Mouse (Mus musculus) MEL (cell line): ENCODE data around the gene Dhps. TPM values are rescaled to one million over a fixed set of nuclear protein-coding genes. Genes with fewer than 3 reads are reported as not detected.

Source experiments
- DNase-seq: peaks from one replicate; pipeline ENCODE4 v3.0.0; 2011; ENCODE audit warnings: low read depth, low spot score
- H3K27ac ChIP-seq: 2 replicates; pipeline ENCODE4 v1.5.1; 2012; ENCODE audit warnings: low read depth, mild to moderate bottlenecking, control low read depth, low read length, moderate library complexity; ENCODE audit not compliant: control insufficient read depth
- H3K27me3 ChIP-seq, 2 experiments: fragments of 150-350 bp in 1 of 2; sonication (generic) in 1 of 2; 2 replicates each; pipeline ENCODE4 v1.6.1; 2012; ENCODE audit warnings: low read length in 2 of 2, mild to moderate bottlenecking in 2 of 2, improper control_type of control experiment in 1 of 2, moderate library complexity in 1 of 2; ENCODE audit not compliant: insufficient read depth in 2 of 2, control insufficient read depth in 1 of 2
- H3K36me3 ChIP-seq, 2 experiments: 2 replicates each; pipeline ENCODE4 v1.6.1; 2012 to 2014; ENCODE audit warnings: low read length in 2 of 2, improper control_type of control experiment in 1 of 2, inconsistent platforms in 1 of 2, mild to moderate bottlenecking in 1 of 2; ENCODE audit not compliant: insufficient read depth in 2 of 2, control insufficient read depth in 1 of 2
- H3K4me1 ChIP-seq, 2 experiments: fragments of 150-350 bp in 1 of 2; sonication (generic) in 1 of 2; 2 replicates each; pipeline ENCODE4 v1.6.1; 2012; ENCODE audit warnings: low read length in 2 of 2, improper control_type of control experiment in 1 of 2, mild to moderate bottlenecking in 1 of 2; ENCODE audit not compliant: insufficient read depth in 2 of 2, control insufficient read depth in 1 of 2
- H3K4me3 ChIP-seq, 2 experiments: fragments of 150-350 bp in 1 of 2; sonication (generic) in 1 of 2; 2 replicates each; pipeline ENCODE4 v1.5.1; 2012; ENCODE audit warnings: low read depth in 2 of 2, low read length in 2 of 2, mild to moderate bottlenecking in 2 of 2, moderate library complexity in 2 of 2, control low read depth in 1 of 2, improper control_type of control experiment in 1 of 2; ENCODE audit not compliant: control insufficient read depth in 1 of 2, insufficient read depth in 1 of 2
- H3K79me2 ChIP-seq: 2 replicates; pipeline ENCODE4 v1.6.1; 2012; ENCODE audit warnings: mild to moderate bottlenecking, low read length, moderate library complexity; ENCODE audit not compliant: control insufficient read depth, poor library complexity, insufficient read depth
- H3K9ac ChIP-seq: 2 replicates; pipeline ENCODE4 v1.6.1; 2012; ENCODE audit warnings: low read depth, mild to moderate bottlenecking, control low read depth, low read length, moderate library complexity; ENCODE audit not compliant: control insufficient read depth, poor library complexity, severe bottlenecking
- H3K9me3 ChIP-seq: fragments of 150-350 bp; sonication (generic); replicated peaks from 2 replicates; pipeline ENCODE4 v1.6.1; 2012; ENCODE audit warnings: mild to moderate bottlenecking, low read length, improper control_type of control experiment, moderate library complexity; ENCODE audit not compliant: insufficient read depth
- BHLHE40 ChIP-seq: IDR thresholded peaks from 2 replicates; pipeline ENCODE4 v1.6.1; 2012; ENCODE audit warnings: low read depth, mild to moderate bottlenecking, inconsistent platforms, low read length, improper control_type of control experiment, borderline replicate concordance
- CTCF ChIP-seq, 3 experiments: IDR thresholded peaks in 2 of 3; conservative IDR thresholded peaks in 1 of 3; 2 replicates each; pipeline ENCODE4 v1.5.1; 2011 to 2012; ENCODE audit warnings: low read length in 3 of 3, low read depth in 2 of 3, mild to moderate bottlenecking in 2 of 3, improper control_type of control experiment in 1 of 3, inconsistent platforms in 1 of 3, mixed read lengths in 1 of 3, moderate library complexity in 1 of 3; ENCODE audit not compliant: control insufficient read depth in 1 of 3, insufficient read depth in 1 of 3, poor library complexity in 1 of 3, severe bottlenecking in 1 of 3
- E2F4 ChIP-seq: IDR thresholded peaks from 2 replicates; pipeline ENCODE4 v1.6.1; 2011; ENCODE audit warnings: low read depth, low read length, improper control_type of control experiment, borderline replicate concordance
- ETS1 ChIP-seq: IDR thresholded peaks from 2 replicates; pipeline ENCODE4 v1.6.1; 2012; ENCODE audit warnings: low read depth, mild to moderate bottlenecking, inconsistent platforms, low read length, improper control_type of control experiment, moderate library complexity
- GABPA ChIP-seq: IDR thresholded peaks from 2 replicates; pipeline ENCODE4 v1.6.1; 2012; ENCODE audit warnings: low read depth, mild to moderate bottlenecking, inconsistent platforms, low read length, improper control_type of control experiment, moderate library complexity
- GATA1 ChIP-seq: IDR thresholded peaks from 2 replicates; pipeline ENCODE4 v1.6.1; 2011; ENCODE audit warnings: low read depth, low read length, improper control_type of control experiment
- HCFC1 ChIP-seq: IDR thresholded peaks from 2 replicates; pipeline ENCODE4 v1.6.1; 2012; ENCODE audit warnings: low read depth, mild to moderate bottlenecking, inconsistent platforms, low read length, improper control_type of control experiment, moderate library complexity
- JUND ChIP-seq: IDR thresholded peaks from 2 replicates; pipeline ENCODE4 v1.6.1; 2011; ENCODE audit warnings: low read depth, mild to moderate bottlenecking, improper control_type of control experiment, low read length
- KAT2A ChIP-seq: conservative IDR thresholded peaks from 2 replicates; pipeline ENCODE4 v1.6.1; 2012; ENCODE audit warnings: low read depth, low read length, improper control_type of control experiment, inconsistent platforms
- MAFK ChIP-seq: IDR thresholded peaks from 2 replicates; pipeline ENCODE4 v1.6.1; 2011; ENCODE audit warnings: low read depth, mild to moderate bottlenecking, low read length, improper control_type of control experiment, borderline replicate concordance
- MXI1 ChIP-seq: IDR thresholded peaks from 2 replicates; pipeline ENCODE4 v1.6.1; 2011; ENCODE audit warnings: mild to moderate bottlenecking, low read depth, low read length, improper control_type of control experiment
- MYB ChIP-seq: IDR thresholded peaks from 2 replicates; pipeline ENCODE4 v1.6.1; 2011; ENCODE audit warnings: mild to moderate bottlenecking, low read depth, low read length, improper control_type of control experiment
- MYC ChIP-seq: IDR thresholded peaks from 2 replicates; pipeline ENCODE4 v1.6.1; 2011; ENCODE audit warnings: low read depth, mild to moderate bottlenecking, low read length, improper control_type of control experiment, moderate library complexity
- POLR2A ChIP-seq, 2 experiments: IDR thresholded peaks; 2 replicates each; pipeline ENCODE4 v1.6.1; 2011 to 2012; ENCODE audit warnings: low read length in 2 of 2, mild to moderate bottlenecking in 2 of 2, control low read depth in 1 of 2, improper control_type of control experiment in 1 of 2, low read depth in 1 of 2, moderate library complexity in 1 of 2; ENCODE audit not compliant: control insufficient read depth in 1 of 2, insufficient read depth in 1 of 2, poor library complexity in 1 of 2
- POLR2AphosphoS5 ChIP-seq: IDR thresholded peaks from 2 replicates; pipeline ENCODE4 v1.6.1; 2012; ENCODE audit warnings: low read depth, borderline replicate concordance, mild to moderate bottlenecking, inconsistent platforms, low read length, moderate library complexity, mixed read lengths
- SMC3 ChIP-seq: IDR thresholded peaks from 2 replicates; pipeline ENCODE4 v1.6.1; 2011; ENCODE audit warnings: low read depth, low read length, improper control_type of control experiment
- UBTF ChIP-seq: IDR thresholded peaks from 2 replicates; pipeline ENCODE4 v1.6.1; 2012; ENCODE audit warnings: low read depth, mild to moderate bottlenecking, inconsistent platforms, low read length, improper control_type of control experiment, moderate library complexity, borderline replicate concordance; ENCODE audit not compliant: insufficient read depth
- USF1 ChIP-seq: IDR thresholded peaks from 2 replicates; pipeline ENCODE4 v1.6.1; 2014; ENCODE audit warnings: low read depth, mild to moderate bottlenecking, inconsistent platforms, low read length, improper control_type of control experiment, moderate library complexity
- USF2 ChIP-seq, 2 experiments: IDR thresholded peaks; 2 replicates each; pipeline ENCODE4 v1.6.1; 2011 to 2012; ENCODE audit warnings: improper control_type of control experiment in 2 of 2, low read length in 2 of 2, borderline replicate concordance in 1 of 2, inconsistent platforms in 1 of 2, low read depth in 1 of 2, mild to moderate bottlenecking in 1 of 2; ENCODE audit not compliant: insufficient read depth in 1 of 2
- ZC3H11A ChIP-seq: IDR thresholded peaks from 2 replicates; pipeline ENCODE4 v1.6.1; 2012; ENCODE audit warnings: low read depth, mild to moderate bottlenecking, inconsistent platforms, low read length, improper control_type of control experiment
- ZKSCAN1 ChIP-seq: IDR thresholded peaks from 2 replicates; pipeline ENCODE4 v1.6.1; 2012; ENCODE audit warnings: low read depth, mild to moderate bottlenecking, inconsistent platforms, low read length, improper control_type of control experiment, moderate library complexity
- ZMIZ1 ChIP-seq: IDR thresholded peaks from 2 replicates; pipeline ENCODE4 v1.6.1; 2012; ENCODE audit warnings: low read depth, mild to moderate bottlenecking, inconsistent platforms, low read length, improper control_type of control experiment, moderate library complexity
- ZNF384 ChIP-seq: IDR thresholded peaks from 2 replicates; pipeline ENCODE4 v1.6.1; 2012; ENCODE audit warnings: low read depth, mild to moderate bottlenecking, inconsistent platforms, low read length, improper control_type of control experiment
- polyA plus RNA-seq, 2 experiments: library from polyadenylated mRNA; stranded (reverse) in 1 of 2; unstranded in 1 of 2; fragments of >175 nt in 1 of 2; fragments of >200 nt in 1 of 2; gene quantifications; 2 replicates each; pipeline versions ENCODE4 v1.2.1 to v1.2.4; 2012; ENCODE audit warnings: low replicate concordance in 2 of 2, low read depth in 1 of 2; ENCODE audit not compliant: insufficient read length in 2 of 2, insufficient read depth in 1 of 2, missing spikeins in 1 of 2
- total RNA-seq: library from RNA; depleted of rRNA; stranded (reverse); fragments of 300-350 nt; gene quantifications from 2 replicates; pipeline ENCODE4 v1.2.3, GENCODE M21; 2012

Gene Dhps
- total and polyA plus RNA-seq, 3 experiments = 44.6 to 68.3 TPM; not detected in 1

GRCm38 (mm10) chr8:85067155-85067554 lies 4.4 kb upstream of the Dhps start:
- Histone ChIP-seq H3K27ac (no peak overlapping the region), H3K4me3 (no peak overlapping the region), H3K4me1 (peaks cover 2 to 9% of the 10 kb centered on the region in 2 experiments; a peak in 3 of 4 replicates), H3K9me3 (no peaks in the 10 kb centered on the region), H3K79me2 (peaks cover 5% of the 10 kb centered on the region)
- DNase-seq = no peak
- TF ChIP-seq POLR2A (IDR thresholded peaks at IDR 0.05; ENCODE audit: control insufficient read depth in 1 of 2, insufficient read depth in 1 of 2, low read depth in 1 of 2, low read length in 2 of 2, poor library complexity in 1 of 2) (no peak), ZC3H11A (no peak), USF2 (IDR thresholded peaks at IDR 0.05; ENCODE audit: borderline replicate concordance in 1 of 2, insufficient read depth in 1 of 2, low read depth in 1 of 2, low read length in 2 of 2) (no peak), ZKSCAN1 (no peak), POLR2AphosphoS5 (no peak), HCFC1 (no peak), BHLHE40 (no peak), GABPA (no peak), GATA1 (no peak), USF1 (no peak), SMC3 (no peak), E2F4 (no peak), CTCF (IDR thresholded peaks at IDR 0.05 in 2 of 3, conservative IDR thresholded peaks at IDR 0.05 in 1 of 3; ENCODE audit: control insufficient read depth in 1 of 3, insufficient read depth in 1 of 3, low read depth in 2 of 3, low read length in 3 of 3, poor library complexity in 1 of 3, severe bottlenecking in 1 of 3) (no peak)
- TF ChIP-seq, all 39 proteins: peak for 0
- no peaks in the 10 kb centered on the region for H3K27me3 ChIP-seq
- no peak overlapping the region for H3K9ac ChIP-seq
- peaks cover 0 to 8% of the 10 kb centered on the region in 2 experiments; a peak in 3 of 4 replicates for H3K36me3 ChIP-seq

GRCm38 (mm10) chr8:85067982-85068381 lies 3.6 kb upstream of the Dhps start, which contains the start of gene Gm5741:
Gene Gm5741, minus strand, starts transcription at chr8:85067982.
- peaks cover 9% of the 10 kb centered on the region for H3K79me2 ChIP-seq
- peaks cover 0 to 8% of the 10 kb centered on the region in 2 experiments; a peak in 3 of 4 replicates for H3K36me3 ChIP-seq
- no peaks in the 10 kb centered on the region for H3K9me3 ChIP-seq
- DNase-seq = no peak
- H3K9ac ChIP-seq = no peak within 1 kb of the TSS
- H3K27me3 ChIP-seq = no peaks in the 10 kb centered on the region
- TF ChIP-seq MYC = no peak
- TF ChIP-seq, all 39 proteins: peak for 0
- Histone ChIP-seq H3K27ac (no peak within 1 kb of the TSS), H3K4me1 (peaks cover 2 to 10% of the 10 kb centered on the region in 2 experiments; a peak in 3 of 4 replicates), H3K4me3 (no peak within 1 kb of the TSS)

GRCm38 (mm10) chr8:85071041-85071440 lies 516 bp upstream of the Dhps start:
- peaks cover 2 to 12% of the 10 kb centered on the region in 2 experiments; a peak in 3 of 4 replicates for H3K4me1 ChIP-seq
- H3K4me3 ChIP-seq = peak overlapping the region; percentile 86 to 90
- peaks cover 15% of the 10 kb centered on the region for H3K79me2 ChIP-seq
- peaks cover 0 to 8% of the 10 kb centered on the region in 2 experiments; a peak in 3 of 4 replicates for H3K36me3 ChIP-seq
- DNase-seq = peak; percentile 53
- peak overlapping the region; percentile 77 for H3K27ac ChIP-seq
- TF ChIP-seq POLR2A (IDR thresholded peaks at IDR 0.05; ENCODE audit: control insufficient read depth in 1 of 2, insufficient read depth in 1 of 2, low read depth in 1 of 2, low read length in 2 of 2, poor library complexity in 1 of 2) (no peak), MXI1 (no peak), KAT2A (no peak), BHLHE40 (no peak), MAFK (no peak), USF2 (IDR thresholded peaks at IDR 0.05; ENCODE audit: borderline replicate concordance in 1 of 2, insufficient read depth in 1 of 2, low read depth in 1 of 2, low read length in 2 of 2) (no peak), E2F4 (no peak), ZNF384 (no peak), UBTF (no peak), GATA1 (no peak), ETS1 (no peak), JUND (no peak), MYB (no peak), ZMIZ1 (no peak), SMC3 (no peak)
- TF ChIP-seq, all 39 proteins: peak for 0
- H3K27me3 ChIP-seq = no peaks in the 10 kb centered on the region
- no peaks in the 10 kb centered on the region for H3K9me3 ChIP-seq
- H3K9ac ChIP-seq = peak overlapping the region; percentile 94
